Mouse (Mus musculus) heart, postnatal 4 days (tissue): ENCODE results near the gene Tas2r144. TPM values are rescaled to one million over a fixed set of nuclear protein-coding genes. Genes with fewer than 3 reads are reported as not detected.

Experiments used
- total RNA-seq, 2 experiments: library from RNA; stranded (reverse); gene quantifications; 2 replicates each; pipeline ENCODE4 v1.2.3; 2021

The Tas2r144 gene
- total RNA-seq, 2 experiments from 2014 or later: not detected

Other genes with a start within 250 kb of the Tas2r144 start
- not detected for gene Sval3, start 247.2 kb upstream of the Tas2r144 start, total RNA-seq
- gene Sva, start 176.9 kb upstream of the Tas2r144 start, total RNA-seq: not detected
- gene Tas2r139, start 74.4 kb upstream of the Tas2r144 start, total RNA-seq: not detected
- 10 to 100 TPM; 28.7 to 29.3 TPM for gene Gstk1, start 30.6 kb downstream of the Tas2r144 start, total RNA-seq
- under 1 TPM in 1 of 2 experiments, not detected in 1; 0.38 TPM for gene Tmem139, start 46.6 kb downstream of the Tas2r144 start, total RNA-seq
- 10 to 100 TPM; 33.6 to 34.3 TPM for gene Casp2, start 49.7 kb downstream of the Tas2r144 start, total RNA-seq
- 1 to 10 TPM; 1.9 to 3.0 TPM for gene Clcn1, start 71.4 kb downstream of the Tas2r144 start, total RNA-seq
- 1 to 10 TPM; 1.6 to 1.7 TPM for gene Fam131b, start 109.3 kb downstream of the Tas2r144 start, total RNA-seq
- gene Zyx, start 134.3 kb downstream of the Tas2r144 start, total RNA-seq: 100 to 1,000 TPM; 161 to 166 TPM
- gene Epha1, start 157.9 kb downstream of the Tas2r144 start, total RNA-seq: under 1 TPM; 0.52 to 0.70 TPM
- under 1 TPM in 1 of 2 experiments, not detected in 1; 0.41 TPM for gene Tas2r143, start 184.9 kb downstream of the Tas2r144 start, total RNA-seq
- gene Tas2r135, start 190.1 kb downstream of the Tas2r144 start, total RNA-seq: under 1 TPM; 0.24 to 0.25 TPM
- not detected for gene Tas2r126, start 219.2 kb downstream of the Tas2r144 start, total RNA-seq
- not detected for gene Olfr458, start 249.9 kb downstream of the Tas2r144 start, total RNA-seq